Mouse (Mus musculus) urinary bladder, adult 2 months (tissue): ENCODE measurements around the gene A430078G23Rik. TPM values are rescaled to one million over a fixed set of nuclear protein-coding genes. Genes with fewer than 3 reads are reported as not detected.

Experiments used
- DNase-seq: peaks from one replicate; pipeline ENCODE4 v3.0.0; 2022; ENCODE audit warnings: low spot score
- polyA plus RNA-seq: library from polyadenylated mRNA; depleted of rRNA; stranded (reverse); fragments of >200 nt; gene quantifications from 2 replicates; pipeline ENCODE4 v1.2.3, GENCODE M21; 2012; rRNA removed

The A430078G23Rik gene
- polyA plus RNA-seq, 1 experiment, result 0.37 TPM

- no peak for DNase-seq
These were observed 57.9 kb downstream of the A430078G23Rik start for GRCm38 (mm10) chr8:3411085-3411484.

- no peak for DNase-seq
These were observed 58.7 kb downstream of the A430078G23Rik start for GRCm38 (mm10) chr8:3411901-3412301.

- no peak for DNase-seq
These were observed 59.6 kb downstream of the A430078G23Rik start for GRCm38 (mm10) chr8:3412816-3413215.

- DNase-seq, result no peak
These were observed 61.5 kb downstream of the A430078G23Rik start for GRCm38 (mm10) chr8:3414639-3415190.

GRCm38 (mm10) chr8:3415259-3415658 lies 62.0 kb downstream of the A430078G23Rik start:
- no peak for DNase-seq

- DNase-seq, result no peak
These were observed 62.4 kb downstream of the A430078G23Rik start for GRCm38 (mm10) chr8:3415661-3416060.

- DNase-seq, result no peak
These were observed 63.6 kb downstream of the A430078G23Rik start for GRCm38 (mm10) chr8:3416846-3417245.

- DNase-seq, result no peak
These were observed 64.2 kb downstream of the A430078G23Rik start for GRCm38 (mm10) chr8:3417455-3417854.

- no peak for DNase-seq
These were observed 64.9 kb downstream of the A430078G23Rik start for GRCm38 (mm10) chr8:3418101-3418500.

- DNase-seq, result no peak
These were observed 67.0 kb downstream of the A430078G23Rik start for GRCm38 (mm10) chr8:3420105-3420706.

- no peak for DNase-seq
These were observed 68.3 kb downstream of the A430078G23Rik start for GRCm38 (mm10) chr8:3421507-3421906.

- DNase-seq, result no peak
These were observed 72.0 kb downstream of the A430078G23Rik start for GRCm38 (mm10) chr8:3425217-3425616.

- DNase-seq, result no peak
These were observed 73.0 kb downstream of the A430078G23Rik start for GRCm38 (mm10) chr8:3426211-3426610.

GRCm38 (mm10) chr8:3428426-3428825 lies 75.2 kb downstream of the A430078G23Rik start:
- no peak for DNase-seq

GRCm38 (mm10) chr8:3429966-3430365 lies 76.8 kb downstream of the A430078G23Rik start:
- DNase-seq, result no peak

GRCm38 (mm10) chr8:3431113-3431512 lies 77.9 kb downstream of the A430078G23Rik start:
- no peak for DNase-seq

GRCm38 (mm10) chr8:3436492-3436891 lies 83.3 kb downstream of the A430078G23Rik start:
- DNase-seq, result no peak

- DNase-seq, result no peak
These were observed 86.3 kb downstream of the A430078G23Rik start for GRCm38 (mm10) chr8:3439510-3439909.

Other genes starting within 250 kb of the A430078G23Rik start
- 16.8 and 21.8 TPM in 2 replicates for gene Insr, start 73.8 kb upstream of the A430078G23Rik start, polyA plus RNA-seq
- 34.0 and 36.5 TPM in 2 replicates for gene Arhgef18, start 39.6 kb downstream of the A430078G23Rik start, polyA plus RNA-seq
- gene Pex11g, start 114.3 kb downstream of the A430078G23Rik start, polyA plus RNA-seq, result 8.5 and 11.1 TPM in 2 replicates
- 0.15 and 0.26 TPM in 2 replicates for gene Tex45, start 117.4 kb downstream of the A430078G23Rik start, polyA plus RNA-seq
- 27.5 and 31.0 TPM in 2 replicates for gene Zfp358, start 139.7 kb downstream of the A430078G23Rik start, polyA plus RNA-seq
- gene Mcoln1, start 147.0 kb downstream of the A430078G23Rik start, polyA plus RNA-seq, result 104 and 125 TPM in 2 replicates
- 50.0 and 54.3 TPM in 2 replicates for gene Pnpla6, start 162.0 kb downstream of the A430078G23Rik start, polyA plus RNA-seq
- 0.18 and 0.33 TPM in 2 replicates for gene C330021F23Rik, start 214.6 kb downstream of the A430078G23Rik start, polyA plus RNA-seq
- 13.3 and 16.1 TPM in 2 replicates for gene Camsap3, start 233.9 kb downstream of the A430078G23Rik start, polyA plus RNA-seq